Mouse (Mus musculus) stomach, embryonic 14.5 days (tissue): ENCODE measurements around the gene Tcf7l1. TPM values are rescaled to one million over a fixed set of nuclear protein-coding genes. Genes with fewer than 3 reads are reported as not detected.

Experiments used
- ATAC-seq: fragments of 200-750 bp; cut with Nextera tagmentation; 2 replicates; pipeline ENCODE4 v1.8.0; 2017; ENCODE audit warnings: low read depth, moderate TSS enrichment; ENCODE audit not compliant: insufficient number of reproducible peaks, insufficient read depth, low FRiP score
- H3K27ac ChIP-seq: fragments of 300-500 bp; sonication (generic); 2 replicates; pipeline ENCODE4 v1.5.1; 2014; ENCODE audit warnings: mild to moderate bottlenecking, low read length, moderate library complexity, mixed read lengths
- H3K27me3 ChIP-seq: fragments of 300-500 bp; sonication (generic); 2 replicates; pipeline ENCODE4 v1.6.1; 2014; ENCODE audit warnings: low read length, control low read depth, mixed read lengths; ENCODE audit not compliant: control insufficient read depth, insufficient read depth
- H3K36me3 ChIP-seq: fragments of 300-500 bp; sonication (generic); 2 replicates; pipeline ENCODE4 v1.6.1; 2014; ENCODE audit warnings: mild to moderate bottlenecking, control low read depth, low read length, moderate library complexity, mixed read lengths; ENCODE audit not compliant: control insufficient read depth, insufficient read depth
- H3K4me1 ChIP-seq: fragments of 300-500 bp; sonication (generic); 2 replicates; pipeline ENCODE4 v1.6.1; 2014; ENCODE audit warnings: low read length, control low read depth, mixed read lengths; ENCODE audit not compliant: control insufficient read depth, insufficient read depth
- H3K4me2 ChIP-seq: fragments of 300-500 bp; sonication (generic); replicated peaks from 2 replicates; pipeline ENCODE4 v1.6.1; 2014; ENCODE audit warnings: low read depth, low read length, control low read depth
- H3K4me3 ChIP-seq: fragments of 300-500 bp; sonication (generic); 2 replicates; pipeline ENCODE4 v1.5.1; 2014; ENCODE audit warnings: low read depth, low read length, control low read depth
- H3K9ac ChIP-seq: fragments of 300-500 bp; sonication (generic); replicated peaks from 2 replicates; pipeline ENCODE4 v1.6.1; 2014; ENCODE audit warnings: low read depth, mild to moderate bottlenecking, control low read depth, low read length, moderate library complexity, mixed read lengths
- H3K9me3 ChIP-seq: fragments of 300-500 bp; sonication (generic); 2 replicates; pipeline ENCODE4 v1.6.1; 2016; ENCODE audit warnings: low read depth, low read length, control low read depth; ENCODE audit not compliant: control insufficient read depth
- WGBS: fragments of 180-500 bp; shearing (Covaris S2); extraction: QIAGEN DNeasy Blood & Tissue Kit; methylation state at CpG from one replicate; pipeline ENCODE4 v1.1.7; 2014; 5-methylcytosine and 5-hydroxymethylcytosine counted together
- polyA plus RNA-seq: library from polyadenylated mRNA; unstranded; fragments of >200 nt; fragmentation: Nextera tagmentation; extraction: Ambion mirVana; gene quantifications from 2 replicates; pipeline ENCODE4 v1.2.1, GENCODE M21; 2014

Tcf7l1 gene
- polyA plus RNA-seq, 1 experiment from 2014 or later, result 39.0 TPM

GRCm38 (mm10) chr6:72761645-72762044 lies 27.4 kb downstream of the Tcf7l1 start:
- H3K36me3 ChIP-seq, result peaks cover 3% of the 10 kb centered on the region; the same call in 1 of the 2 replicates
- WGBS, result 10% methylated on average over 7 of the region's 7 CpGs
- H3K27me3 ChIP-seq, result no peaks in the 10 kb centered on the region
- no peak for ATAC-seq
- no peak overlapping the region for H3K4me2 ChIP-seq
- H3K4me1 ChIP-seq, result peaks cover 26% of the 10 kb centered on the region
- no peaks in the 10 kb centered on the region for H3K9me3 ChIP-seq
- H3K4me3 ChIP-seq, result no peak overlapping the region
- no peak overlapping the region for H3K9ac ChIP-seq
- H3K27ac ChIP-seq, result no peak overlapping the region

GRCm38 (mm10) chr6:72758239-72759017 lies 30.6 kb downstream of the Tcf7l1 start:
- no peak overlapping the region for H3K9ac ChIP-seq
- H3K4me2 ChIP-seq, result no peak overlapping the region
- no peak overlapping the region for H3K27ac ChIP-seq
- no peak for ATAC-seq
- H3K27me3 ChIP-seq, result no peaks in the 10 kb centered on the region
- H3K9me3 ChIP-seq, result no peaks in the 10 kb centered on the region
- H3K4me1 ChIP-seq, result peaks cover 30% of the 10 kb centered on the region
- WGBS, result 61% methylated on average over 10 of the region's 10 CpGs
- no peaks in the 10 kb centered on the region for H3K36me3 ChIP-seq
- no peak overlapping the region for H3K4me3 ChIP-seq

- Histone ChIP-seq H3K27ac (no peak overlapping the region), H3K9me3 (no peaks in the 10 kb centered on the region), H3K4me3 (no peak overlapping the region), H3K27me3 (no peaks in the 10 kb centered on the region), H3K4me2 (no peak overlapping the region), H3K36me3 (no peaks in the 10 kb centered on the region), H3K9ac (no peak overlapping the region), H3K4me1 (peaks cover 16% of the 10 kb centered on the region)
- WGBS, result 65% methylated on average over 14 of the region's 14 CpGs
- no peak; the same call in 1 of the 2 replicates for ATAC-seq
Observed at GRCm38 (mm10) chr6:72755267-72755889, 33.7 kb downstream of the Tcf7l1 start.

GRCm38 (mm10) chr6:72754215-72754614 lies 34.8 kb downstream of the Tcf7l1 start:
- H3K36me3 ChIP-seq, result no peaks in the 10 kb centered on the region
- WGBS, result 38% methylated on average over 9 of the region's 9 CpGs
- H3K4me2 ChIP-seq, result no peak overlapping the region
- no peak overlapping the region for H3K27ac ChIP-seq
- no peak overlapping the region for H3K9ac ChIP-seq
- ATAC-seq, result no peak
- H3K4me1 ChIP-seq, result peaks cover 18% of the 10 kb centered on the region
- no peaks in the 10 kb centered on the region for H3K27me3 ChIP-seq
- H3K9me3 ChIP-seq, result no peaks in the 10 kb centered on the region
- no peak overlapping the region for H3K4me3 ChIP-seq

GRCm38 (mm10) chr6:72753782-72754181 lies 35.3 kb downstream of the Tcf7l1 start:
- Histone ChIP-seq H3K9me3 (no peaks in the 10 kb centered on the region), H3K4me2 (no peak overlapping the region), H3K4me1 (peaks cover 22% of the 10 kb centered on the region), H3K36me3 (no peaks in the 10 kb centered on the region), H3K9ac (no peak overlapping the region), H3K4me3 (no peak overlapping the region), H3K27me3 (no peaks in the 10 kb centered on the region), H3K27ac (no peak overlapping the region)
- WGBS, result 87% methylated on average over 8 of the region's 8 CpGs
- ATAC-seq, result no peak

GRCm38 (mm10) chr6:72752824-72753223 lies 36.2 kb downstream of the Tcf7l1 start:
- Histone ChIP-seq H3K9me3 (no peaks in the 10 kb centered on the region), H3K36me3 (no peaks in the 10 kb centered on the region), H3K27me3 (no peaks in the 10 kb centered on the region), H3K4me2 (no peak overlapping the region), H3K27ac (no peak overlapping the region), H3K9ac (no peak overlapping the region), H3K4me3 (no peak overlapping the region), H3K4me1 (peaks cover 32% of the 10 kb centered on the region)
- no peak for ATAC-seq
- 85% methylated on average over 15 of the region's 15 CpGs for WGBS

GRCm38 (mm10) chr6:72751210-72751609 lies 37.8 kb downstream of the Tcf7l1 start:
- H3K36me3 ChIP-seq, result no peaks in the 10 kb centered on the region
- H3K9ac ChIP-seq, result no peak overlapping the region
- WGBS, result 87% methylated on average over 1 of the region's 1 CpGs
- no peak overlapping the region for H3K4me2 ChIP-seq
- H3K27ac ChIP-seq, result no peak overlapping the region
- H3K27me3 ChIP-seq, result no peaks in the 10 kb centered on the region
- H3K9me3 ChIP-seq, result no peaks in the 10 kb centered on the region
- ATAC-seq, result no peak
- H3K4me1 ChIP-seq, result peaks cover 48% of the 10 kb centered on the region
- no peak overlapping the region for H3K4me3 ChIP-seq

- no peak for ATAC-seq
- H3K27ac ChIP-seq, result peak overlapping the region; percentile 52; the same call in 1 of the 2 replicates
- H3K9me3 ChIP-seq, result no peaks in the 10 kb centered on the region
- H3K9ac ChIP-seq, result no peak overlapping the region
- 21% methylated on average over 5 of the region's 5 CpGs for WGBS
- H3K27me3 ChIP-seq, result no peaks in the 10 kb centered on the region
- H3K4me3 ChIP-seq, result no peak overlapping the region
- peaks cover 50% of the 10 kb centered on the region for H3K4me1 ChIP-seq
- H3K4me2 ChIP-seq, result no peak overlapping the region; the same call in 1 of the 2 replicates
- no peaks in the 10 kb centered on the region for H3K36me3 ChIP-seq
Observed at GRCm38 (mm10) chr6:72748882-72749437, 40.1 kb downstream of the Tcf7l1 start.
